In genomic region chr1:193543284-193543683, GRCm38 (mm10) we compare ENCODE assay signal across 26 mouse cellular contexts.
DNase-seq lines count a peak whose midpoint lies in the region; ATAC-seq and TF ChIP-seq lines count a peak whose summit lies in the region.
"Had no signal": no experiment of that assay in that cellular context is flagged by ENCODE, and none has a peak within 500 bp of the region (broad histone marks: within the 10 kb centered on the region; RNA-seq: fewer than 3 reads in every experiment).

No protein-coding gene starts in this region.

- H3K9ac ChIP-seq in intestine, embryonic 15.5 days, result no peak overlapping the region
- no peak overlapping the region for H3K9ac ChIP-seq in intestine, embryonic 16.5 days (ENCODE audit: low read depth, low read length)
- H3K9ac ChIP-seq: embryonic facial prominence, embryonic 13.5 days; heart, embryonic 15.5 days; liver, embryonic 13.5 days; midbrain, embryonic 13.5 days; neural tube, embryonic 15.5 days had no signal

- WGBS in intestine, embryonic 15.5 days, result 69% methylated on average over 4 of the region's 4 CpGs
- 59% methylated on average over 4 of the region's 4 CpGs for WGBS in intestine, embryonic 16.5 days
- 32% methylated on average over 4 of the region's 4 CpGs for WGBS in small intestine, adult 2 months

- H3K4me2 ChIP-seq in intestine, embryonic 15.5 days (replicated peaks), result no peak overlapping the region
- no peak overlapping the region for H3K4me2 ChIP-seq in intestine, embryonic 16.5 days (ENCODE audit: low read depth, low read length)
- H3K4me2 ChIP-seq: embryonic facial prominence, embryonic 13.5 days; heart, embryonic 15.5 days; liver, embryonic 13.5 days; midbrain, embryonic 13.5 days; neural tube, embryonic 15.5 days had no signal

- H3K27ac ChIP-seq in intestine, embryonic 15.5 days, result no peak overlapping the region
- no peak overlapping the region for H3K27ac ChIP-seq in intestine, embryonic 16.5 days (ENCODE audit: low read length)
- H3K27ac ChIP-seq in small intestine, adult 2 months (ENCODE audit: insufficient read depth, low read depth, low read length), result 0 out of 2 replicates have a peak overlapping the region, but pooled peaks have one; percentile 19
- H3K27ac ChIP-seq: embryonic facial prominence, embryonic 13.5 days; heart, embryonic 10.5 days; heart, embryonic 15.5 days; liver, embryonic 13.5 days; neural tube, embryonic 15.5 days had no signal

- no peaks in the 10 kb centered on the region for H3K27me3 ChIP-seq in intestine, embryonic 15.5 days (replicated peaks)
- H3K27me3 ChIP-seq in intestine, embryonic 16.5 days (replicated peaks; ENCODE audit: control insufficient read depth, insufficient read depth, low read length), result no peaks in the 10 kb centered on the region
- no peaks in the 10 kb centered on the region for H3K27me3 ChIP-seq in small intestine, adult 2 months (ENCODE audit: control insufficient read depth, insufficient read depth, low read length)
- H3K27me3 ChIP-seq: liver, embryonic 13.5 days; midbrain, embryonic 13.5 days; neural tube, embryonic 15.5 days had no signal

- no peaks in the 10 kb centered on the region for H3K9me3 ChIP-seq in intestine, embryonic 15.5 days
- H3K9me3 ChIP-seq in intestine, embryonic 16.5 days (ENCODE audit: control insufficient read depth, low read length), result no peaks in the 10 kb centered on the region
- H3K9me3 ChIP-seq: embryonic facial prominence, embryonic 13.5 days; heart, embryonic 10.5 days; heart, embryonic 15.5 days; liver, embryonic 13.5 days; midbrain, embryonic 13.5 days; neural tube, embryonic 15.5 days had no signal

- no peaks in the 10 kb centered on the region for H3K36me3 ChIP-seq in intestine, embryonic 15.5 days
- H3K36me3 ChIP-seq in intestine, embryonic 16.5 days (ENCODE audit: control insufficient read depth, insufficient read depth, low read length), result no peaks in the 10 kb centered on the region
- H3K36me3 ChIP-seq in small intestine, adult 2 months (ENCODE audit: control insufficient read depth, insufficient read depth, low read length), result no peaks in the 10 kb centered on the region
- H3K36me3 ChIP-seq: embryonic facial prominence, embryonic 13.5 days; heart, embryonic 10.5 days; heart, embryonic 15.5 days; liver, embryonic 13.5 days; midbrain, embryonic 13.5 days; neural tube, embryonic 15.5 days had no signal

- TF ChIP-seq POLR2A in small intestine, adult 2 months (IDR thresholded peaks at IDR 0.05; ENCODE audit: low read depth, low read length), result no peak

- H3K4me3 ChIP-seq in intestine, embryonic 15.5 days (replicated peaks), result no peak overlapping the region
- no peak overlapping the region for H3K4me3 ChIP-seq in intestine, embryonic 16.5 days (ENCODE audit: low read length)
- H3K4me3 ChIP-seq in small intestine, adult 2 months (ENCODE audit: low read depth, low read length), result no peak overlapping the region
- H3K4me3 ChIP-seq: embryonic facial prominence, embryonic 13.5 days; heart, embryonic 10.5 days; heart, embryonic 15.5 days; liver, embryonic 13.5 days; midbrain, embryonic 13.5 days; neural tube, embryonic 15.5 days had no signal

- 0 out of 2 replicates have a peak, but pooled peaks have one; percentile 21 for ATAC-seq in intestine, embryonic 15.5 days
- no peak for ATAC-seq in intestine, embryonic 16.5 days
- ATAC-seq: forebrain, embryonic 16.5 days; hindbrain, embryonic 16.5 days; midbrain, embryonic 13.5 days had no signal

- no peaks in the 10 kb centered on the region; the same call in none of the 2 replicates for H3K4me1 ChIP-seq in intestine, embryonic 15.5 days (replicated peaks)
- H3K4me1 ChIP-seq in intestine, embryonic 16.5 days (ENCODE audit: control insufficient read depth, insufficient read depth, low read length), result no peaks in the 10 kb centered on the region
- peaks cover 3% of the 10 kb centered on the region; the same call in 1 of the 2 replicates for H3K4me1 ChIP-seq in small intestine, adult 2 months (ENCODE audit: control insufficient read depth, insufficient read depth, insufficient read length, low read length)
- H3K4me1 ChIP-seq: liver, embryonic 13.5 days had no signal

- no peak for TF ChIP-seq CTCF in small intestine, adult 2 months (IDR thresholded peaks at IDR 0.05; ENCODE audit: extremely low read depth, insufficient read length, insufficient replicate concordance, low read depth, low read length)

- peak; percentile 76 for DNase-seq in NIH3T3 (ENCODE audit: low read depth)
- peak; percentile 5 for DNase-seq in adrenal gland, postnatal 25 days
- DNase-seq in lung, postnatal 4 days, result no peak
- DNase-seq in lung, postnatal 10 days, result no peak
- DNase-seq: B cell, adult 2 months; cerebellum, adult 18-20 months; cerebellum, postnatal 10 days; gastrocnemius, postnatal 10 days; kidney, adult 9 months; kidney, postnatal 14 days; liver, embryonic 13.5 days; lung, adult 2 months; retina, postnatal 1 day; right cerebral cortex, postnatal 14 days; spleen, adult 18-20 months; thymus, postnatal 14 days had no signal

Comparison
In these comparisons a context has a peak if more than half of its experiments do, and no peak if none do; other contexts are left out.
1. DNase-seq: peak in NIH3T3 (single experiment) and adrenal gland, postnatal 25 days (single experiment); none in lung, postnatal 4 days (0 of 2) and lung, postnatal 10 days (single experiment).